Mouse (Mus musculus) retina, postnatal 1 day (tissue): Measurements from ENCODE around the gene Grap2.

Source experiments
- DNase-seq: peaks from one replicate; pipeline ENCODE4 v3.0.0-alpha.2; 2012

Grap2 gene

GRCm38 (mm10) chr15:80684786-80685602, 112.6 kb downstream of the Grap2 start:
- DNase-seq, result peak; percentile 77

GRCm38 (mm10) chr15:80685603-80685895, 113.2 kb downstream of the Grap2 start:
- no peak for DNase-seq

- DNase-seq, result no peak
Observed at GRCm38 (mm10) chr15:80688536-80688935, 116.1 kb downstream of the Grap2 start.

GRCm38 (mm10) chr15:80693492-80693891, 121.1 kb downstream of the Grap2 start:
- peak; percentile 53 for DNase-seq

- DNase-seq, result peak; percentile 78
Observed at GRCm38 (mm10) chr15:80694125-80694910, 121.9 kb downstream of the Grap2 start.

- DNase-seq, result no peak
Observed at GRCm38 (mm10) chr15:80697564-80697963, 125.2 kb downstream of the Grap2 start.

- DNase-seq, result no peak
Observed at GRCm38 (mm10) chr15:80701481-80702257, 129.3 kb downstream of the Grap2 start.
